Mouse (Mus musculus): ENCODE data around the gene Atp5s. TPM values are rescaled to one million over a fixed set of nuclear protein-coding genes. Genes with fewer than 3 reads are reported as not detected.

Gene Atp5s
- polyA plus RNA-seq, 1 experiment: 13.3 TPM

- Histone ChIP-seq H3K36me3 (ENCODE audit: control insufficient read depth, insufficient read depth, low read length) (no peaks in the 10 kb centered on the region), H3K27ac (ENCODE audit: control insufficient read depth, insufficient read depth, low read length) (no peak overlapping the region), H3K4me1 (replicated peaks; ENCODE audit: control insufficient read depth, insufficient read depth, low read length) (no peaks in the 10 kb centered on the region), H3K27me3 (ENCODE audit: control insufficient read depth, insufficient read depth, low read length) (no peaks in the 10 kb centered on the region), H3K4me3 (ENCODE audit: control insufficient read depth, insufficient read depth, low read length) (no peak overlapping the region)
- 88% methylated on average over 9 of the region's 9 CpGs for WGBS
- no peak for DNase-seq
- TF ChIP-seq CTCF (IDR thresholded peaks at IDR 0.05; ENCODE audit: borderline replicate concordance, control insufficient read depth, extremely low read depth, insufficient read depth, low read length, poor library complexity) (no peak), POLR2A (IDR thresholded peaks at IDR 0.05; ENCODE audit: control insufficient read depth, extremely low read depth, insufficient read depth, low read length, poor library complexity) (no peak)
Observed at GRCm38 (mm10) chr12:69767476-69768258, 42.9 kb downstream of the Atp5s start.

GRCm38 (mm10) chr12:69768841-69769240, 44.1 kb downstream of the Atp5s start:
- no peaks in the 10 kb centered on the region for H3K36me3 ChIP-seq (ENCODE audit: control insufficient read depth, insufficient read depth, low read length)
- 57% methylated on average over 2 of the region's 2 CpGs for WGBS
- no peaks in the 10 kb centered on the region for H3K4me1 ChIP-seq (replicated peaks; ENCODE audit: control insufficient read depth, insufficient read depth, low read length)
- no peaks in the 10 kb centered on the region for H3K27me3 ChIP-seq (ENCODE audit: control insufficient read depth, insufficient read depth, low read length)
- no peak overlapping the region for H3K27ac ChIP-seq (ENCODE audit: control insufficient read depth, insufficient read depth, low read length)
- DNase-seq: no peak
- TF ChIP-seq POLR2A (IDR thresholded peaks at IDR 0.05; ENCODE audit: control insufficient read depth, extremely low read depth, insufficient read depth, low read length, poor library complexity) (no peak), CTCF (IDR thresholded peaks at IDR 0.05; ENCODE audit: borderline replicate concordance, control insufficient read depth, extremely low read depth, insufficient read depth, low read length, poor library complexity) (no peak)
- H3K4me3 ChIP-seq (ENCODE audit: control insufficient read depth, insufficient read depth, low read length): no peak overlapping the region

- no peak overlapping the region for H3K4me3 ChIP-seq (ENCODE audit: control insufficient read depth, insufficient read depth, low read length)
- TF ChIP-seq POLR2A (IDR thresholded peaks at IDR 0.05; ENCODE audit: control insufficient read depth, extremely low read depth, insufficient read depth, low read length, poor library complexity): no peak
- no peak for TF ChIP-seq CTCF (IDR thresholded peaks at IDR 0.05; ENCODE audit: borderline replicate concordance, control insufficient read depth, extremely low read depth, insufficient read depth, low read length, poor library complexity)
- no peaks in the 10 kb centered on the region for H3K36me3 ChIP-seq (ENCODE audit: control insufficient read depth, insufficient read depth, low read length)
- peaks cover 7% of the 10 kb centered on the region for H3K4me1 ChIP-seq (replicated peaks; ENCODE audit: control insufficient read depth, insufficient read depth, low read length)
- DNase-seq: peak; percentile 38
- H3K27me3 ChIP-seq (ENCODE audit: control insufficient read depth, insufficient read depth, low read length): no peaks in the 10 kb centered on the region
- no peak overlapping the region for H3K27ac ChIP-seq (ENCODE audit: control insufficient read depth, insufficient read depth, low read length)
- WGBS: 31% methylated on average over 11 of the region's 11 CpGs
Observed at GRCm38 (mm10) chr12:69776607-69777340, 52.0 kb downstream of the Atp5s start.

DNA sequence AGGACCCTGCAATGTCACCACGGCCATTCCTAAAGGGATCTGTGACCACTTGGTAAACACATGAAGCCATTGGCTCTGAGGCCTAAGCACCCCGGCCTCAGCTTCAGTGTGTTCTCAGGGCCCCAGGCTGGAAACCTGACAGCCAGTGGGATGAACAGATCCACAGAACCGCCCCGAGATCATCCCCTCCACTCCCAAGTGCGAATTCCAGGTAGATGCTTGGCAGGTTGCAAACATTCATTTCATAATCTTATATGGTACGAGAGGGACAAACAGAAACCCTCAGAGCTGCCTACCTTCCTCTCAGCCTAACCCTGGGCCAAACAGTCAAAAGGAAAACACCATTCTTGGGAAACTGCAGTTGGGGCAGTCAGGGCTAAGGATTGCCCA, 52.6 kb downstream of the Atp5s start:
- no peak overlapping the region for H3K27ac ChIP-seq (ENCODE audit: control insufficient read depth, insufficient read depth, low read length)
- WGBS: 97% methylated on average over 6 of the region's 6 CpGs

DNA sequence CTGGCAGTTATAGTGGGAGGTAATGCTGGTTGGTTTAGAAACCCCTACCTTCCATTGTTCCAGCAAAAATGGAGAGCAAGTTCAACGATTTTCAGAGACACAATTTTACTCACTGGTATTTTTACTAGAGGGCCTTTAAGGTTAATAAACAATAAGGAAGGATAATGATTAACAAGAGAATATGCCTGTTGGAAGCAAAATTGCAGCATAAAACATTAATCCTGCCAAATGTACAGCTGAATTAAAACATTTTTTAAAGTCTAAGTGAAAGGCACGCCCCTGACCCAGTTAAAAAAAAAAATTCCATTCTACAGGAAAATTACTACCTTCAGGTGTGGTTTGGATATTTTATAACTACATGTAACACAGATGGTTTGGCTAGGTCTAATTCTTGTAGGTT, 53.2 kb downstream of the Atp5s start:
- 93% methylated on average over 2 of the region's 2 CpGs for WGBS
- DNase-seq: no peak
- H3K4me3 ChIP-seq (ENCODE audit: control insufficient read depth, insufficient read depth, low read length): no peak overlapping the region
- peaks cover 7% of the 10 kb centered on the region for H3K4me1 ChIP-seq (replicated peaks; ENCODE audit: control insufficient read depth, insufficient read depth, low read length)
- no peak for TF ChIP-seq CTCF (IDR thresholded peaks at IDR 0.05; ENCODE audit: borderline replicate concordance, control insufficient read depth, extremely low read depth, insufficient read depth, low read length, poor library complexity)
- no peak for TF ChIP-seq POLR2A (IDR thresholded peaks at IDR 0.05; ENCODE audit: control insufficient read depth, extremely low read depth, insufficient read depth, low read length, poor library complexity)
- H3K27me3 ChIP-seq (ENCODE audit: control insufficient read depth, insufficient read depth, low read length): no peaks in the 10 kb centered on the region
- no peaks in the 10 kb centered on the region for H3K36me3 ChIP-seq (ENCODE audit: control insufficient read depth, insufficient read depth, low read length)
- no peak overlapping the region for H3K27ac ChIP-seq (ENCODE audit: control insufficient read depth, insufficient read depth, low read length)

More for the DNA sequence above, 52.6 kb downstream of the Atp5s start:
- no peak for TF ChIP-seq CTCF (IDR thresholded peaks at IDR 0.05; ENCODE audit: borderline replicate concordance, control insufficient read depth, extremely low read depth, insufficient read depth, low read length, poor library complexity)
- no peak for TF ChIP-seq POLR2A (IDR thresholded peaks at IDR 0.05; ENCODE audit: control insufficient read depth, extremely low read depth, insufficient read depth, low read length, poor library complexity)
- peaks cover 7% of the 10 kb centered on the region for H3K4me1 ChIP-seq (replicated peaks; ENCODE audit: control insufficient read depth, insufficient read depth, low read length)
- DNase-seq: no peak
- H3K4me3 ChIP-seq (ENCODE audit: control insufficient read depth, insufficient read depth, low read length): no peak overlapping the region
- no peaks in the 10 kb centered on the region for H3K36me3 ChIP-seq (ENCODE audit: control insufficient read depth, insufficient read depth, low read length)
- H3K27me3 ChIP-seq (ENCODE audit: control insufficient read depth, insufficient read depth, low read length): no peaks in the 10 kb centered on the region

- 95% methylated on average over 8 of the region's 8 CpGs for WGBS
- no peak overlapping the region for H3K4me3 ChIP-seq (ENCODE audit: control insufficient read depth, insufficient read depth, low read length)
- no peaks in the 10 kb centered on the region for H3K27me3 ChIP-seq (ENCODE audit: control insufficient read depth, insufficient read depth, low read length)
- TF ChIP-seq CTCF (IDR thresholded peaks at IDR 0.05; ENCODE audit: borderline replicate concordance, control insufficient read depth, extremely low read depth, insufficient read depth, low read length, poor library complexity) (no peak), POLR2A (IDR thresholded peaks at IDR 0.05; ENCODE audit: control insufficient read depth, extremely low read depth, insufficient read depth, low read length, poor library complexity) (no peak)
- H3K36me3 ChIP-seq (ENCODE audit: control insufficient read depth, insufficient read depth, low read length): no peaks in the 10 kb centered on the region
- no peak for DNase-seq
- peaks cover 6% of the 10 kb centered on the region for H3K4me1 ChIP-seq (replicated peaks; ENCODE audit: control insufficient read depth, insufficient read depth, low read length)
- H3K27ac ChIP-seq (ENCODE audit: control insufficient read depth, insufficient read depth, low read length): no peak overlapping the region
Observed at GRCm38 (mm10) chr12:69781480-69781879, 56.7 kb downstream of the Atp5s start.
